Mouse (Mus musculus) spleen, adult 2 months (tissue): Measurements from ENCODE around the gene Tob2. TPM values are rescaled to one million over a fixed set of nuclear protein-coding genes. Genes with fewer than 3 reads are reported as not detected.

Experiments used
- DNase-seq, 2 experiments: peaks; one replicate each; pipeline versions ENCODE4 v3.0.0 to v3.0.0-alpha.2; 2012 to 2021; ENCODE audit warnings: low spot score in 2 of 2, low read depth in 1 of 2
- H3K27ac ChIP-seq: fragments of 200-500 bp; 2 replicates; pipeline ENCODE4 v1.5.1; 2012; ENCODE audit warnings: low read length, inconsistent platforms; ENCODE audit not compliant: insufficient read depth
- H3K27me3 ChIP-seq: fragments of 200-500 bp; 2 replicates; pipeline ENCODE4 v1.6.1; 2012; ENCODE audit warnings: mild to moderate bottlenecking, moderate library complexity, low read length, inconsistent platforms; ENCODE audit not compliant: control insufficient read depth, insufficient read depth
- H3K36me3 ChIP-seq: fragments of 200-500 bp; 2 replicates; pipeline ENCODE4 v1.6.1; 2012; ENCODE audit warnings: mild to moderate bottlenecking, low read length, inconsistent platforms; ENCODE audit not compliant: control insufficient read depth, insufficient read depth
- H3K4me1 ChIP-seq: fragments of 200-500 bp; 2 replicates; pipeline ENCODE4 v1.6.1; 2011; ENCODE audit warnings: inconsistent platforms; ENCODE audit not compliant: control insufficient read depth, insufficient read depth, insufficient read length
- H3K4me3 ChIP-seq: fragments of 200-500 bp; 2 replicates; pipeline ENCODE4 v1.5.1; 2011; ENCODE audit warnings: mild to moderate bottlenecking, inconsistent platforms; ENCODE audit not compliant: insufficient read depth, insufficient read length; ENCODE audit errors: extremely low read depth
- CTCF ChIP-seq: fragments of 200-500 bp; IDR thresholded peaks from 2 replicates; pipeline ENCODE4 v1.5.1; 2011; ENCODE audit warnings: mild to moderate bottlenecking, inconsistent platforms; ENCODE audit not compliant: insufficient read depth, insufficient read length, insufficient replicate concordance; ENCODE audit errors: extremely low read depth
- POLR2A ChIP-seq: fragments of 200-500 bp; IDR thresholded peaks from 2 replicates; pipeline ENCODE4 v1.6.1; 2011; ENCODE audit warnings: low read depth, low read length, inconsistent platforms
- WGBS: fragments of 180-500 bp; shearing (Covaris S2); methylation state at CpG from one replicate; pipeline ENCODE4 v1.1.7; 2018; 5-methylcytosine and 5-hydroxymethylcytosine counted together
- polyA plus RNA-seq: library from polyadenylated mRNA; depleted of rRNA; stranded (reverse); fragments of >200 nt; gene quantifications from 2 replicates; pipeline ENCODE4 v1.2.3, GENCODE M21; 2012

The Tob2 gene
- polyA plus RNA-seq, 1 experiment, result 24.8 TPM

GRCm38 (mm10) chr15:81810150-81810549, 48.4 kb downstream of the Tob2 start:
- H3K27ac ChIP-seq, result peak overlapping the region; percentile 86
- peaks cover 4% of the 10 kb centered on the region for H3K4me1 ChIP-seq
- WGBS, result 2% methylated on average over 10 of the region's 10 CpGs
- TF ChIP-seq POLR2A, result no peak
- no peak for TF ChIP-seq CTCF
- peak; percentile 22 to 34 for DNase-seq
- peaks cover 1% of the 10 kb centered on the region for H3K36me3 ChIP-seq
- no peaks in the 10 kb centered on the region for H3K27me3 ChIP-seq
- H3K4me3 ChIP-seq, result peak overlapping the region; percentile 72

- H3K36me3 ChIP-seq, result no peaks in the 10 kb centered on the region
- no peak overlapping the region for H3K4me3 ChIP-seq
- no peak for DNase-seq
- peaks cover 4% of the 10 kb centered on the region for H3K4me1 ChIP-seq
- WGBS, result 30% methylated on average over 1 of the region's 1 CpGs
- no peaks in the 10 kb centered on the region for H3K27me3 ChIP-seq
- no peak overlapping the region for H3K27ac ChIP-seq
- TF ChIP-seq CTCF (no peak), POLR2A (no peak)
These were observed 49.0 kb downstream of the Tob2 start for GRCm38 (mm10) chr15:81809550-81809949.

DNA sequence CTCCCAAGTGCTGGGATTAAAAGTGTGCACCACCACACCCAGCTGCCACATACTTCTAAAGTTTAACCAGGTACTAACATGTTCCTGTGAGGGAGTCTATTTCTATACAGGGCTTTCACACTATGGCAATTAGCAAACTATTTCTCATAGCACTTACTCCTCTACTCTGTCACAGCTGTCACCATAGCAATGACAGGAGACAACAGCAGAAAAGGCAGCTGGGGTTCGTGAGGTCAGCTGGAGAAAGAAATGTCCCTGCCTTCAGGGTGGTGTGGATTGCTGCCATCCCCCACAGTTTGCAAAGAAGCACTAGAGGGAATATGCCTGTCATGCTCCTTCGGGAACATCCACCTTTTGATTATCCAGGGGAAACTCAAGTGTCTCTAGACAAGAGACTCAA, 49.8 kb downstream of the Tob2 start:
- DNase-seq, result no peak
- Histone ChIP-seq H3K27me3 (no peaks in the 10 kb centered on the region), H3K27ac (no peak overlapping the region), H3K36me3 (no peaks in the 10 kb centered on the region), H3K4me1 (peaks cover 4% of the 10 kb centered on the region), H3K4me3 (no peak overlapping the region)
- TF ChIP-seq POLR2A (no peak), CTCF (no peak)
- 87% methylated on average over 2 of the region's 2 CpGs for WGBS

- Histone ChIP-seq H3K27me3 (no peaks in the 10 kb centered on the region), H3K4me3 (no peak overlapping the region), H3K4me1 (peaks cover 9% of the 10 kb centered on the region), H3K27ac (no peak overlapping the region), H3K36me3 (no peaks in the 10 kb centered on the region)
- 84% methylated on average over 4 of the region's 4 CpGs for WGBS
- no peak for DNase-seq
- TF ChIP-seq POLR2A (no peak), CTCF (no peak)
These were observed 51.8 kb downstream of the Tob2 start for GRCm38 (mm10) chr15:81806621-81807404.

- 77% methylated on average over 6 of the region's 6 CpGs for WGBS
- H3K27ac ChIP-seq, result no peak overlapping the region
- H3K4me1 ChIP-seq, result peaks cover 8% of the 10 kb centered on the region
- DNase-seq, result no peak
- H3K4me3 ChIP-seq, result no peak overlapping the region
- H3K27me3 ChIP-seq, result no peaks in the 10 kb centered on the region
- TF ChIP-seq POLR2A (no peak), CTCF (no peak)
- H3K36me3 ChIP-seq, result no peaks in the 10 kb centered on the region
These were observed 53.0 kb downstream of the Tob2 start for GRCm38 (mm10) chr15:81805624-81806023.

DNA sequence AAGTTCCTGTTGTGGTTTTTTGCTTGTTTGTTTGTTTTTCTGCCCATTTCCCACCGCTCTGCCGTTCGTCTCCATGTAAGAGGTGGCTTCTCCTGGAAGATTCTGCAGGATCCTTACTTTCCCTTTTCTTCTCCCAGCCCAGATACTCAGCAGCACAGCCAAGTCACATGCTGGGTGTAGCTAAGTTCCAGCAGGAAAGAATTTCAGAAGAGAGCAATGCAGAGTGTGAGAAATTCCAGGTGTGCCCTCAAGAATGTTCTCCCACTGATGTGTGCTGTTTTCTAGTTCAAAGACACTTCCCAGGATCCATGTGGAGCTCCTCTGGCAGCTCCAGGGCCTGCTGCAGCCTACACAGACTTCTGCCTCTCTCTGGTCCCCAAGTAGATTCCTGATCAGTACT, 53.7 kb downstream of the Tob2 start:
- no peaks in the 10 kb centered on the region for H3K36me3 ChIP-seq
- 62% methylated on average over 3 of the region's 3 CpGs for WGBS
- H3K4me1 ChIP-seq, result peaks cover 8% of the 10 kb centered on the region
- H3K27ac ChIP-seq, result no peak overlapping the region
- no peaks in the 10 kb centered on the region for H3K27me3 ChIP-seq
- no peak for TF ChIP-seq POLR2A
- no peak for TF ChIP-seq CTCF
- no peak for DNase-seq
- H3K4me3 ChIP-seq, result no peak overlapping the region

DNA sequence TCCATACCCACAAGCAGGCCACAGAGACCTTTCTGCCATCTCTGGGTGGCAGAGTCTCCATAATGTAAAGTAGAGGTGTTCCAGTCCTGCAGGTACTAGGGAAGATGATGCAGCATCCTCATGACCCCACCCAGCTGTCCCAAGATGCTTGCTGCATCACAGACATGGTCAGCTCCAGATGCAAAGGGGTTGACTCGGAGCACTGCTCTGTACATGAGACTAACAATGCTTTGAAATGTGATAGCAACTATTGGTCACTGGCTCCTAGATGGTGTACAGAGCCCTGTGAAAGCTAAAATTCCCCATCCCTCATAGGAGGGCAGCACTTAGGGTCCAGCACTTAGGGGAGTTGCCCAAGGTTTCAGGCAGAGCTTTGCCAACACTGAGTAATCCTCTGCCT, 54.4 kb downstream of the Tob2 start:
- no peak for TF ChIP-seq POLR2A
- TF ChIP-seq CTCF, result no peak

More for the DNA sequence above, 54.4 kb downstream of the Tob2 start:
- H3K4me3 ChIP-seq, result no peak overlapping the region
- H3K4me1 ChIP-seq, result peaks cover 8% of the 10 kb centered on the region
- DNase-seq, result no peak
- no peaks in the 10 kb centered on the region for H3K36me3 ChIP-seq
- no peak overlapping the region for H3K27ac ChIP-seq
- WGBS, result 81% methylated on average over 1 of the region's 1 CpGs
- H3K27me3 ChIP-seq, result no peaks in the 10 kb centered on the region
